Comparison of ENCODE assay signal across 9 mouse cellular contexts in genomic region chr8:92364776-92365240, GRCm38 (mm10). TPM values are rescaled to one million over a fixed set of nuclear protein-coding genes. Genes with fewer than 3 reads are reported as not detected.
A peak's percentile ranks its signal among the peaks of the same experiment; 100 is the strongest.
DNase-seq lines count a peak whose midpoint lies in the region; ATAC-seq and TF ChIP-seq lines count a peak whose summit lies in the region.
"Had no signal": no experiment of that assay in that cellular context is flagged by ENCODE, and none has a peak within 500 bp of the region (broad histone marks: within the 10 kb centered on the region; RNA-seq: fewer than 3 reads in every experiment).

No protein-coding gene starts in this region.

- no peak for TF ChIP-seq POLR2A in kidney, adult 2 months (IDR thresholded peaks at IDR 0.05; ENCODE audit: low read depth, low read length)

- peak overlapping the region; percentile 74 for H3K9ac ChIP-seq in hindbrain, embryonic 13.5 days
- peak overlapping the region; percentile 80 for H3K9ac ChIP-seq in midbrain, embryonic 12.5 days (replicated peaks)

- H3K4me3 ChIP-seq in kidney, adult 2 months (ENCODE audit: insufficient read depth, low read depth, low read length), result no peak overlapping the region
- peak overlapping the region; percentile 42 for H3K4me3 ChIP-seq in hindbrain, embryonic 13.5 days
- peak overlapping the region; percentile 45 for H3K4me3 ChIP-seq in midbrain, embryonic 12.5 days
- H3K4me3 ChIP-seq: heart, adult 2 months had no signal

- DNase-seq in kidney, adult 2 months, result peak; percentile 12
- DNase-seq in kidney, adult 18-20 months, result no peak
- DNase-seq in frontal cortex, adult 2 months (ENCODE audit: extremely low spot score in 1 of 2, low spot score in 1 of 2), result no peak
- no peak for DNase-seq in left cerebral cortex, adult 11 months (ENCODE audit: low spot score)
- no peak for DNase-seq in layer of hippocampus, adult 9-10 months (ENCODE audit: low spot score)

- peaks cover 4% of the 10 kb centered on the region for H3K27me3 ChIP-seq in kidney, adult 2 months (replicated peaks; ENCODE audit: control insufficient read depth, insufficient read depth, low read length)
- peaks cover 65% of the 10 kb centered on the region for H3K27me3 ChIP-seq in hindbrain, embryonic 13.5 days
- peaks cover 52% of the 10 kb centered on the region for H3K27me3 ChIP-seq in midbrain, embryonic 12.5 days

- no peak overlapping the region for H3K27ac ChIP-seq in kidney, adult 2 months (ENCODE audit: insufficient read depth, low read depth, low read length)
- peak overlapping the region; percentile 82; the same call in 1 of the 2 replicates for H3K27ac ChIP-seq in hindbrain, embryonic 13.5 days
- peak overlapping the region; percentile 87 for H3K27ac ChIP-seq in midbrain, embryonic 12.5 days (replicated peaks)
- H3K27ac ChIP-seq: heart, adult 2 months had no signal

- no peaks in the 10 kb centered on the region for H3K9me3 ChIP-seq in hindbrain, embryonic 13.5 days
- no peaks in the 10 kb centered on the region for H3K9me3 ChIP-seq in midbrain, embryonic 12.5 days

- 0 out of 2 replicates have a peak, but pooled peaks have one; percentile 22 for ATAC-seq in common myeloid progenitor, adult 5-6 weeks (replicated peaks; ENCODE audit: low read depth, poor library complexity, severe bottlenecking)
- ATAC-seq in hindbrain, embryonic 13.5 days (ENCODE audit: low FRiP score), result no peak
- ATAC-seq in midbrain, embryonic 12.5 days (ENCODE audit: low FRiP score, low read depth), result no peak

- no peak for TF ChIP-seq CTCF in kidney, adult 2 months (conservative IDR thresholded peaks at IDR 0.05; ENCODE audit: insufficient read depth, insufficient read length, low read depth, low read length)

- no peaks in the 10 kb centered on the region for H3K36me3 ChIP-seq in kidney, adult 2 months (ENCODE audit: control insufficient read depth, insufficient read depth, low read length)
- no peaks in the 10 kb centered on the region; the same call in 1 of the 2 replicates for H3K36me3 ChIP-seq in hindbrain, embryonic 13.5 days
- H3K36me3 ChIP-seq in midbrain, embryonic 12.5 days, result peaks cover 12% of the 10 kb centered on the region

- whole genome bisulfite sequencing in kidney, adult 2 months, result 48% methylated on average over 20 of the region's 20 CpGs
- WGBS in hindbrain, embryonic 13.5 days, result 21% methylated on average over 20 of the region's 20 CpGs
- 12% methylated on average over 20 of the region's 20 CpGs for WGBS in midbrain, embryonic 12.5 days

- H3K4me1 ChIP-seq in kidney, adult 2 months (ENCODE audit: control insufficient read depth, insufficient read depth, low read length), result no peaks in the 10 kb centered on the region
- H3K4me1 ChIP-seq in hindbrain, embryonic 13.5 days (replicated peaks), result peaks cover 54% of the 10 kb centered on the region
- peaks cover 46% of the 10 kb centered on the region for H3K4me1 ChIP-seq in midbrain, embryonic 12.5 days

- H3K4me2 ChIP-seq in hindbrain, embryonic 13.5 days, result peak overlapping the region; percentile 57
- H3K4me2 ChIP-seq in midbrain, embryonic 12.5 days (replicated peaks), result peak overlapping the region; percentile 69

RNA-seq across cellular contexts. Expression of gene Irx5, which starts 7.4 kb away (rescaled TPM):
- 3.1 and 5.0 TPM in 2 replicates for polyA plus RNA-seq in kidney, adult 2 months (2012; rRNA removed)
- total RNA-seq in common myeloid progenitor, adult 5-6 weeks (2017), result not detected in 2 replicates
- polyA plus RNA-seq in hindbrain, embryonic 13.5 days (2015; fragmentation: Nextera tagmentation; extraction: Ambion mirVana), result 15.4 and 18.4 TPM in 2 replicates
- 56.5 and 58.1 TPM in 2 replicates for polyA plus RNA-seq in midbrain, embryonic 12.5 days (2016; fragmentation: Nextera tagmentation; extraction: Ambion mirVana)
- 0.04 and 0.06 TPM in 2 replicates for polyA plus RNA-seq in frontal cortex, adult 2 months (2012; rRNA removed)
